In genomic region chr2:27339051-27339450, GRCm38 (mm10) we compare ENCODE assay signal across 29 mouse cellular contexts.
DNase-seq lines count a peak whose midpoint lies in the region; ATAC-seq lines count a peak whose summit lies in the region.
"Had no signal": no experiment of that assay in that cellular context is flagged by ENCODE, and none has a peak within 500 bp of the region (broad histone marks: within the 10 kb centered on the region; RNA-seq: fewer than 3 reads in every experiment).

No protein-coding gene starts in this region.

- DNase-seq in heart, embryonic 10.5 days (ENCODE audit: low spot score) = no peak
- DNase-seq in heart, postnatal 25 days (ENCODE audit: low spot score) = no peak
- DNase-seq in kidney, postnatal 10 days = peak; percentile 48
- DNase-seq in neural tube, embryonic 10.5 days (ENCODE audit: extremely low spot score, low spot score) = no peak
- no peak for DNase-seq in layer of hippocampus, adult 8-10 months (ENCODE audit: low spot score in 2 of 2)
- DNase-seq: adrenal gland, adult 2 months; B cell, adult 2 months; cerebellum, adult 2 months; cerebellum, postnatal 25 days; gastrocnemius, postnatal 14 days; heart, adult 11 months; heart, postnatal 14 days; kidney, adult 9 months; left cerebral cortex, postnatal 4 days; lung, embryonic 14.5 days; thymus, adult 2 months; thymus, postnatal 4 days had no signal

- intact Hi-C loops in heart, postnatal 25 days (cut with DNase I) = no loop called here

- H3K9ac ChIP-seq in kidney, embryonic 16.5 days (replicated peaks; ENCODE audit: low read length) = no peak overlapping the region
- H3K9ac ChIP-seq in neural tube, embryonic 13.5 days = peak overlapping the region; percentile 43; the same call in 1 of the 2 replicates
- H3K9ac ChIP-seq: embryonic facial prominence, embryonic 13.5 days; limb, embryonic 15.5 days; liver, embryonic 14.5 days; lung, embryonic 14.5 days had no signal

- peaks cover 55% of the 10 kb centered on the region for H3K4me1 ChIP-seq in heart, embryonic 10.5 days
- H3K4me1 ChIP-seq in kidney, embryonic 16.5 days (ENCODE audit: insufficient read depth, low read length) = peaks cover 15% of the 10 kb centered on the region
- H3K4me1 ChIP-seq in neural tube, embryonic 13.5 days (replicated peaks) = peaks cover 74% of the 10 kb centered on the region
- H3K4me1 ChIP-seq: megakaryocyte, embryonic 14.5 days had no signal

- WGBS in heart, embryonic 10.5 days = 44% methylated on average over 8 of the region's 8 CpGs
- WGBS in kidney, embryonic 16.5 days = 47% methylated on average over 8 of the region's 8 CpGs
- 60% methylated on average over 8 of the region's 8 CpGs for WGBS in neural tube, embryonic 13.5 days

- H3K36me3 ChIP-seq in heart, embryonic 10.5 days = peaks cover 6% of the 10 kb centered on the region; the same call in 1 of the 2 replicates
- 0 out of 2 replicates have a peak, but pooled peaks cover 5% of the 10 kb centered on the region for H3K36me3 ChIP-seq in kidney, embryonic 16.5 days (ENCODE audit: insufficient read depth, low read length)
- no peaks in the 10 kb centered on the region for H3K36me3 ChIP-seq in neural tube, embryonic 13.5 days
- H3K36me3 ChIP-seq: embryonic facial prominence, embryonic 13.5 days; G1E; heart, embryonic 12.5 days had no signal

- no peak overlapping the region for H3K4me2 ChIP-seq in kidney, embryonic 16.5 days (replicated peaks; ENCODE audit: low read depth, low read length)
- no peak overlapping the region for H3K4me2 ChIP-seq in neural tube, embryonic 13.5 days
- H3K4me2 ChIP-seq: embryonic facial prominence, embryonic 13.5 days; heart, embryonic 12.5 days; limb, embryonic 15.5 days; lung, embryonic 14.5 days had no signal

- ATAC-seq in kidney, embryonic 16.5 days (ENCODE audit: low FRiP score, low TSS enrichment) = no peak
- no peak for ATAC-seq in neural tube, embryonic 13.5 days (ENCODE audit: low read depth)
- ATAC-seq: forebrain, embryonic 14.5 days; Patski had no signal

- H3K27ac ChIP-seq in heart, embryonic 10.5 days = peak overlapping the region; percentile 67; the same call in 1 of the 2 replicates
- H3K27ac ChIP-seq in kidney, embryonic 16.5 days (ENCODE audit: low read length) = no peak overlapping the region
- H3K27ac ChIP-seq in neural tube, embryonic 13.5 days (replicated peaks) = peak overlapping the region; percentile 49; the same call in 1 of the 2 replicates
- H3K27ac ChIP-seq: embryonic facial prominence, embryonic 13.5 days; limb, embryonic 15.5 days; liver, embryonic 14.5 days; stomach, postnatal 0 days had no signal

- H3K9me3 ChIP-seq in heart, embryonic 10.5 days = no peaks in the 10 kb centered on the region
- H3K9me3 ChIP-seq in kidney, embryonic 16.5 days (ENCODE audit: low read length) = no peaks in the 10 kb centered on the region
- H3K9me3 ChIP-seq in neural tube, embryonic 13.5 days = no peaks in the 10 kb centered on the region
- H3K9me3 ChIP-seq: embryonic facial prominence, embryonic 13.5 days; G1E; heart, embryonic 12.5 days; limb, embryonic 15.5 days; megakaryocyte, embryonic 14.5 days had no signal

- no peak overlapping the region for H3K4me3 ChIP-seq in heart, embryonic 10.5 days
- H3K4me3 ChIP-seq in kidney, embryonic 16.5 days (ENCODE audit: low read length) = no peak overlapping the region
- H3K4me3 ChIP-seq in neural tube, embryonic 13.5 days = no peak overlapping the region
- H3K4me3 ChIP-seq: embryonic facial prominence, embryonic 13.5 days; heart, embryonic 12.5 days; limb, embryonic 15.5 days; megakaryocyte, embryonic 14.5 days had no signal

- H3K27me3 ChIP-seq in heart, embryonic 10.5 days (ENCODE audit: insufficient read depth, poor library complexity, severe bottlenecking) = no peaks in the 10 kb centered on the region
- no peaks in the 10 kb centered on the region for H3K27me3 ChIP-seq in kidney, embryonic 16.5 days (ENCODE audit: insufficient read depth, low read length)
- no peaks in the 10 kb centered on the region for H3K27me3 ChIP-seq in neural tube, embryonic 13.5 days
- H3K27me3 ChIP-seq: CH12.LX; embryonic facial prominence, embryonic 13.5 days; heart, embryonic 12.5 days; limb, embryonic 15.5 days; Patski had no signal
